Mouse (Mus musculus): ENCODE measurements at regions not wholly inside any gene's neighbourhood (a gene's known extent, or its start where the extent isn't known, plus 50 kb on each side); places are given as distances from the start of the nearest gene placed in this dataset.
A peak's percentile ranks its signal among the peaks of the same experiment; 100 is the strongest.

- Histone ChIP-seq H3K4me1 (replicated peaks; ENCODE audit: control insufficient read depth, insufficient read depth, low read length) (no peaks in the 10 kb centered on the region), H3K4me2 (ENCODE audit: low read length) (no peak overlapping the region), H3K27ac (ENCODE audit: low read length) (no peak overlapping the region), H3K36me3 (ENCODE audit: control insufficient read depth, insufficient read depth) (no peaks in the 10 kb centered on the region), H3K27me3 (replicated peaks; ENCODE audit: control insufficient read depth, insufficient read depth, low read length) (no peaks in the 10 kb centered on the region), H3K9ac (replicated peaks; ENCODE audit: low read depth, low read length) (no peak overlapping the region), H3K4me3 (replicated peaks; ENCODE audit: low read length) (no peak overlapping the region), H3K9me3 (ENCODE audit: control insufficient read depth, low read length) (no peaks in the 10 kb centered on the region)
- WGBS, result 90% methylated on average over 10 of the region's 10 CpGs
- no peak for ATAC-seq
Measured at GRCm38 (mm10) chr2:7722283-7722935, 213.0 kb upstream of the Celf2 start.

GRCm38 (mm10) chr2:7711046-7711445 lies 201.7 kb upstream of the Celf2 start:
- Histone ChIP-seq H3K27ac (ENCODE audit: low read length) (peak overlapping the region; percentile 83), H3K4me1 (replicated peaks; ENCODE audit: control insufficient read depth, insufficient read depth, low read length) (no peaks in the 10 kb centered on the region; the same call in 1 of the 2 replicates), H3K4me2 (ENCODE audit: low read length) (no peak overlapping the region), H3K9me3 (ENCODE audit: control insufficient read depth, low read length) (no peaks in the 10 kb centered on the region), H3K27me3 (replicated peaks; ENCODE audit: control insufficient read depth, insufficient read depth, low read length) (no peaks in the 10 kb centered on the region), H3K9ac (replicated peaks; ENCODE audit: low read depth, low read length) (no peak overlapping the region), H3K4me3 (replicated peaks; ENCODE audit: low read length) (no peak overlapping the region), H3K36me3 (ENCODE audit: control insufficient read depth, insufficient read depth) (no peaks in the 10 kb centered on the region)
- no peak for ATAC-seq
- 53% methylated on average over 1 of the region's 1 CpGs for WGBS

GRCm38 (mm10) chr2:7710476-7710875 lies 201.1 kb upstream of the Celf2 start:
- ATAC-seq, result peak; percentile 57; the same call in 1 of the 2 replicates
- 45% methylated on average over 1 of the region's 1 CpGs for WGBS
- Histone ChIP-seq H3K27ac (ENCODE audit: low read length) (peak overlapping the region; percentile 83), H3K4me1 (replicated peaks; ENCODE audit: control insufficient read depth, insufficient read depth, low read length) (no peaks in the 10 kb centered on the region; the same call in 1 of the 2 replicates), H3K27me3 (replicated peaks; ENCODE audit: control insufficient read depth, insufficient read depth, low read length) (no peaks in the 10 kb centered on the region), H3K36me3 (ENCODE audit: control insufficient read depth, insufficient read depth) (no peaks in the 10 kb centered on the region), H3K9ac (replicated peaks; ENCODE audit: low read depth, low read length) (no peak overlapping the region), H3K9me3 (ENCODE audit: control insufficient read depth, low read length) (no peaks in the 10 kb centered on the region), H3K4me2 (ENCODE audit: low read length) (no peak overlapping the region), H3K4me3 (replicated peaks; ENCODE audit: low read length) (no peak overlapping the region)

GRCm38 (mm10) chr2:7683355-7683754 lies 174.0 kb upstream of the Celf2 start:
- no peaks in the 10 kb centered on the region for H3K9me3 ChIP-seq (ENCODE audit: control insufficient read depth, low read length)
- H3K27me3 ChIP-seq (replicated peaks; ENCODE audit: control insufficient read depth, insufficient read depth, low read length), result no peaks in the 10 kb centered on the region
- H3K36me3 ChIP-seq (ENCODE audit: control insufficient read depth, insufficient read depth), result no peaks in the 10 kb centered on the region
- no peak overlapping the region for H3K9ac ChIP-seq (replicated peaks; ENCODE audit: low read depth, low read length)
- no peak overlapping the region for H3K27ac ChIP-seq (ENCODE audit: low read length)
- no peak overlapping the region for H3K4me2 ChIP-seq (ENCODE audit: low read length)
- ATAC-seq, result no peak
- H3K4me3 ChIP-seq (replicated peaks; ENCODE audit: low read length), result no peak overlapping the region
- no peaks in the 10 kb centered on the region for H3K4me1 ChIP-seq (replicated peaks; ENCODE audit: control insufficient read depth, insufficient read depth, low read length)
- WGBS, result 98% methylated on average over 1 of the region's 1 CpGs

- Histone ChIP-seq H3K4me2 (ENCODE audit: low read length) (no peak overlapping the region), H3K4me1 (replicated peaks; ENCODE audit: control insufficient read depth, insufficient read depth, low read length) (peaks cover 6% of the 10 kb centered on the region), H3K9ac (replicated peaks; ENCODE audit: low read depth, low read length) (no peak overlapping the region), H3K36me3 (ENCODE audit: control insufficient read depth, insufficient read depth) (no peaks in the 10 kb centered on the region), H3K9me3 (ENCODE audit: control insufficient read depth, low read length) (no peaks in the 10 kb centered on the region), H3K4me3 (replicated peaks; ENCODE audit: low read length) (no peak overlapping the region), H3K27ac (ENCODE audit: low read length) (peak overlapping the region; percentile 57), H3K27me3 (replicated peaks; ENCODE audit: control insufficient read depth, insufficient read depth, low read length) (no peaks in the 10 kb centered on the region)
- WGBS, result 39% methylated on average over 6 of the region's 6 CpGs
- ATAC-seq, result peak; percentile 88
Measured at GRCm38 (mm10) chr2:7640892-7641291, 131.5 kb upstream of the Celf2 start.

- Histone ChIP-seq H3K4me2 (ENCODE audit: low read length) (no peak overlapping the region), H3K4me1 (replicated peaks; ENCODE audit: control insufficient read depth, insufficient read depth, low read length) (peaks cover 6% of the 10 kb centered on the region; the same call in 1 of the 2 replicates), H3K27ac (ENCODE audit: low read length) (no peak overlapping the region), H3K9me3 (ENCODE audit: control insufficient read depth, low read length) (no peaks in the 10 kb centered on the region), H3K9ac (replicated peaks; ENCODE audit: low read depth, low read length) (no peak overlapping the region), H3K27me3 (replicated peaks; ENCODE audit: control insufficient read depth, insufficient read depth, low read length) (no peaks in the 10 kb centered on the region), H3K4me3 (replicated peaks; ENCODE audit: low read length) (no peak overlapping the region), H3K36me3 (ENCODE audit: control insufficient read depth, insufficient read depth) (no peaks in the 10 kb centered on the region)
- no peak for ATAC-seq
- WGBS, result 83% methylated on average over 5 of the region's 5 CpGs
Measured at GRCm38 (mm10) chr2:7622716-7623285, 113.4 kb upstream of the Celf2 start.

GRCm38 (mm10) chr2:7619888-7620664 lies 110.7 kb upstream of the Celf2 start:
- no peak overlapping the region for H3K4me3 ChIP-seq (replicated peaks; ENCODE audit: low read length)
- peak overlapping the region; percentile 72 for H3K27ac ChIP-seq (ENCODE audit: low read length)
- WGBS, result 40% methylated on average over 9 of the region's 9 CpGs
- H3K4me2 ChIP-seq (ENCODE audit: low read length), result no peak overlapping the region
- no peaks in the 10 kb centered on the region for H3K27me3 ChIP-seq (replicated peaks; ENCODE audit: control insufficient read depth, insufficient read depth, low read length)
- peak; percentile 84 for ATAC-seq
- no peaks in the 10 kb centered on the region for H3K9me3 ChIP-seq (ENCODE audit: control insufficient read depth, low read length)
- no peaks in the 10 kb centered on the region for H3K36me3 ChIP-seq (ENCODE audit: control insufficient read depth, insufficient read depth)
- peaks cover 6% of the 10 kb centered on the region; the same call in 1 of the 2 replicates for H3K4me1 ChIP-seq (replicated peaks; ENCODE audit: control insufficient read depth, insufficient read depth, low read length)
- H3K9ac ChIP-seq (replicated peaks; ENCODE audit: low read depth, low read length), result no peak overlapping the region

- no peaks in the 10 kb centered on the region for H3K36me3 ChIP-seq (ENCODE audit: control insufficient read depth, insufficient read depth)
- 63% methylated on average over 2 of the region's 2 CpGs for WGBS
- H3K9ac ChIP-seq (replicated peaks; ENCODE audit: low read depth, low read length), result no peak overlapping the region
- no peaks in the 10 kb centered on the region for H3K9me3 ChIP-seq (ENCODE audit: control insufficient read depth, low read length)
- ATAC-seq, result peak; percentile 47; the same call in 1 of the 2 replicates
- H3K4me1 ChIP-seq (replicated peaks; ENCODE audit: control insufficient read depth, insufficient read depth, low read length), result no peaks in the 10 kb centered on the region
- no peak overlapping the region for H3K4me2 ChIP-seq (ENCODE audit: low read length)
- H3K4me3 ChIP-seq (replicated peaks; ENCODE audit: low read length), result no peak overlapping the region
- no peaks in the 10 kb centered on the region for H3K27me3 ChIP-seq (replicated peaks; ENCODE audit: control insufficient read depth, insufficient read depth, low read length)
- H3K27ac ChIP-seq (ENCODE audit: low read length), result peak overlapping the region; percentile 38
Measured at GRCm38 (mm10) chr2:7578196-7578595, 68.8 kb upstream of the Celf2 start.

All from forebrain, embryonic 16.5 days (tissue).